Mouse (Mus musculus): ENCODE results near the gene Tsks. TPM values are rescaled to one million over a fixed set of nuclear protein-coding genes. Genes with fewer than 3 reads are reported as not detected.

The Tsks gene
- polyA plus RNA-seq, 1 experiment from 2014 or later: 0.21 TPM

- 90% methylated on average over 6 of the region's 6 CpGs for WGBS
- no peak for ATAC-seq (replicated peaks)
- H3K27ac ChIP-seq: no peak overlapping the region
Measured at GRCm38 (mm10) chr7:45005321-45005992, 62.5 kb downstream of the Tsks start.

GRCm38 (mm10) chr7:45006503-45006902 lies 63.5 kb downstream of the Tsks start:
- Histone ChIP-seq H3K27ac (no peak overlapping the region), H3K4me3 (no peak overlapping the region), H3K36me3 (replicated peaks) (peaks cover 75% of the 10 kb centered on the region), H3K9me3 (no peaks in the 10 kb centered on the region), H3K9ac (no peak overlapping the region), H3K4me1 (no peaks in the 10 kb centered on the region), H3K4me2 (no peak overlapping the region), H3K27me3 (replicated peaks) (no peaks in the 10 kb centered on the region)
- no peak for ATAC-seq (replicated peaks)
- 93% methylated on average over 12 of the region's 12 CpGs for WGBS

More at GRCm38 (mm10) chr7:45005321-45005992, 62.5 kb downstream of the Tsks start:
- Histone ChIP-seq H3K9me3 (no peaks in the 10 kb centered on the region), H3K4me1 (0 out of 2 replicates have a peak, but pooled peaks cover 1% of the 10 kb centered on the region), H3K9ac (no peak overlapping the region), H3K36me3 (replicated peaks) (peaks cover 85% of the 10 kb centered on the region), H3K27me3 (replicated peaks) (no peaks in the 10 kb centered on the region), H3K4me3 (no peak overlapping the region), H3K4me2 (no peak overlapping the region)

- H3K9ac ChIP-seq: no peak overlapping the region
- no peak overlapping the region for H3K4me2 ChIP-seq
- 95% methylated on average over 29 of the region's 29 CpGs for WGBS
- H3K36me3 ChIP-seq (replicated peaks): peaks cover 76% of the 10 kb centered on the region
- H3K9me3 ChIP-seq: no peaks in the 10 kb centered on the region
- ATAC-seq (replicated peaks): no peak
- H3K27me3 ChIP-seq (replicated peaks): no peaks in the 10 kb centered on the region
- no peak overlapping the region for H3K27ac ChIP-seq
- H3K4me3 ChIP-seq: no peak overlapping the region
- no peaks in the 10 kb centered on the region for H3K4me1 ChIP-seq
Measured at GRCm38 (mm10) chr7:45007141-45007540, 64.1 kb downstream of the Tsks start.

Other genes starting within 250 kb of the Tsks start
- not detected in 2 replicates for gene Izumo2, start 234.5 kb upstream of the Tsks start, polyA plus RNA-seq (2015; fragmentation: Nextera tagmentation; extraction: Ambion mirVana)
- gene Vrk3, start 194.8 kb upstream of the Tsks start, polyA plus RNA-seq (2015; fragmentation: Nextera tagmentation; extraction: Ambion mirVana): 28.4 and 29.7 TPM in 2 replicates
- gene Zfp473, start 192.2 kb upstream of the Tsks start, polyA plus RNA-seq (2015; fragmentation: Nextera tagmentation; extraction: Ambion mirVana): 1.4 and 1.5 TPM in 2 replicates
- 49.9 and 52.7 TPM in 2 replicates for gene Nup62, start 127.1 kb upstream of the Tsks start, polyA plus RNA-seq (2015; fragmentation: Nextera tagmentation; extraction: Ambion mirVana)
- 1.6 and 2.2 TPM in 2 replicates for gene Il4i1, start 126.8 kb upstream of the Tsks start, polyA plus RNA-seq (2015; fragmentation: Nextera tagmentation; extraction: Ambion mirVana)
- 2.8 and 3.9 TPM in 2 replicates for gene Atf5, start 126.5 kb upstream of the Tsks start, polyA plus RNA-seq (2015; fragmentation: Nextera tagmentation; extraction: Ambion mirVana)
- gene Akt1s1, start 94.2 kb upstream of the Tsks start, polyA plus RNA-seq (2015; fragmentation: Nextera tagmentation; extraction: Ambion mirVana): 89.7 and 91.1 TPM in 2 replicates
- gene Tbc1d17, start 94.1 kb upstream of the Tsks start, polyA plus RNA-seq (2015; fragmentation: Nextera tagmentation; extraction: Ambion mirVana): 121 and 122 TPM in 2 replicates
- gene Pnkp, start 86.1 kb upstream of the Tsks start, polyA plus RNA-seq (2015; fragmentation: Nextera tagmentation; extraction: Ambion mirVana): 30.5 and 32.8 TPM in 2 replicates
- gene Ptov1, start 73.4 kb upstream of the Tsks start, polyA plus RNA-seq (2015; fragmentation: Nextera tagmentation; extraction: Ambion mirVana): 517 and 553 TPM in 2 replicates
- gene Med25, start 50.5 kb upstream of the Tsks start, polyA plus RNA-seq (2015; fragmentation: Nextera tagmentation; extraction: Ambion mirVana): 179 TPM in 2 replicates
- gene Fuz, start 47.1 kb upstream of the Tsks start, polyA plus RNA-seq (2015; fragmentation: Nextera tagmentation; extraction: Ambion mirVana): 20.3 and 22.9 TPM in 2 replicates
- gene Ap2a1, start 13.7 kb upstream of the Tsks start, polyA plus RNA-seq (2015; fragmentation: Nextera tagmentation; extraction: Ambion mirVana): 122 and 140 TPM in 2 replicates
- gene Cpt1c, start 31.6 kb downstream of the Tsks start, polyA plus RNA-seq (2015; fragmentation: Nextera tagmentation; extraction: Ambion mirVana): 56.5 and 58.2 TPM in 2 replicates
- 697 and 717 TPM in 2 replicates for gene Prmt1, start 43.4 kb downstream of the Tsks start, polyA plus RNA-seq (2015; fragmentation: Nextera tagmentation; extraction: Ambion mirVana)
- 61.9 and 66.8 TPM in 2 replicates for gene Irf3, start 54.4 kb downstream of the Tsks start, polyA plus RNA-seq (2015; fragmentation: Nextera tagmentation; extraction: Ambion mirVana)
- 10.0 and 12.3 TPM in 2 replicates for gene Bcl2l12, start 55.5 kb downstream of the Tsks start, polyA plus RNA-seq (2015; fragmentation: Nextera tagmentation; extraction: Ambion mirVana)
- gene Scaf1, start 73.2 kb downstream of the Tsks start, polyA plus RNA-seq (2015; fragmentation: Nextera tagmentation; extraction: Ambion mirVana): 54.5 and 56.7 TPM in 2 replicates
- gene Rras, start 74.8 kb downstream of the Tsks start, polyA plus RNA-seq (2015; fragmentation: Nextera tagmentation; extraction: Ambion mirVana): 12.5 and 15.2 TPM in 2 replicates
- gene Prr12, start 109.7 kb downstream of the Tsks start, polyA plus RNA-seq (2015; fragmentation: Nextera tagmentation; extraction: Ambion mirVana): 16.2 and 18.1 TPM in 2 replicates
- 67.2 and 72.1 TPM in 2 replicates for gene Nosip, start 119.2 kb downstream of the Tsks start, polyA plus RNA-seq (2015; fragmentation: Nextera tagmentation; extraction: Ambion mirVana)
- gene Prrg2, start 119.5 kb downstream of the Tsks start, polyA plus RNA-seq (2015; fragmentation: Nextera tagmentation; extraction: Ambion mirVana): 15.7 and 15.9 TPM in 2 replicates
- 55.4 and 62.2 TPM in 2 replicates for gene Rcn3, start 149.0 kb downstream of the Tsks start, polyA plus RNA-seq (2015; fragmentation: Nextera tagmentation; extraction: Ambion mirVana)
- gene Fcgrt, start 160.6 kb downstream of the Tsks start, polyA plus RNA-seq (2015; fragmentation: Nextera tagmentation; extraction: Ambion mirVana): 32.0 and 36.8 TPM in 2 replicates
- 742 and 762 TPM in 2 replicates for gene Rps11, start 181.2 kb downstream of the Tsks start, polyA plus RNA-seq (2015; fragmentation: Nextera tagmentation; extraction: Ambion mirVana)
- 582 and 606 TPM in 2 replicates for gene Rpl13a, start 185.6 kb downstream of the Tsks start, polyA plus RNA-seq (2015; fragmentation: Nextera tagmentation; extraction: Ambion mirVana)
- gene Gm45713, start 193.0 kb downstream of the Tsks start, polyA plus RNA-seq (2015; fragmentation: Nextera tagmentation; extraction: Ambion mirVana): not detected in 2 replicates
- 2.1 and 2.3 TPM in 2 replicates for gene Flt3l, start 193.2 kb downstream of the Tsks start, polyA plus RNA-seq (2015; fragmentation: Nextera tagmentation; extraction: Ambion mirVana)
- gene Pih1d1, start 211.1 kb downstream of the Tsks start, polyA plus RNA-seq (2015; fragmentation: Nextera tagmentation; extraction: Ambion mirVana): 87.1 and 90.0 TPM in 2 replicates
- 16.1 and 19.8 TPM in 2 replicates for gene Aldh16a1, start 211.4 kb downstream of the Tsks start, polyA plus RNA-seq (2015; fragmentation: Nextera tagmentation; extraction: Ambion mirVana)
- 0.59 and 1.0 TPM in 2 replicates for gene Slc17a7, start 220.7 kb downstream of the Tsks start, polyA plus RNA-seq (2015; fragmentation: Nextera tagmentation; extraction: Ambion mirVana)
- not detected in 2 replicates for gene Gfy, start 236.4 kb downstream of the Tsks start, polyA plus RNA-seq (2015; fragmentation: Nextera tagmentation; extraction: Ambion mirVana)
- gene Pth2, start 237.8 kb downstream of the Tsks start, polyA plus RNA-seq (2015; fragmentation: Nextera tagmentation; extraction: Ambion mirVana): 0.68 and 0.93 TPM in 2 replicates

All from midbrain, embryonic 15.5 days (tissue).